Mouse (Mus musculus) kidney, postnatal 0 days (tissue): ENCODE data around the gene Fabp7. TPM values are rescaled to one million over a fixed set of nuclear protein-coding genes. Genes with fewer than 3 reads are reported as not detected.

Experiments used
- ATAC-seq: fragments of 200-750 bp; cut with Nextera tagmentation; replicated peaks from 2 replicates; pipeline ENCODE4 v1.8.0; 2017; ENCODE audit warnings: low read depth, moderate number of reproducible peaks, moderate TSS enrichment, moderate library complexity; ENCODE audit not compliant: low FRiP score
- DNase-seq: peaks from one replicate; pipeline ENCODE4 v3.0.0-alpha.2; 2016; ENCODE audit warnings: low spot score
- H3K27ac ChIP-seq: fragments of 300-500 bp; sonication (generic); 2 replicates; pipeline ENCODE4 v1.5.1; 2014; ENCODE audit warnings: mild to moderate bottlenecking
- H3K27me3 ChIP-seq: fragments of 300-500 bp; sonication (generic); 2 replicates; pipeline ENCODE4 v1.6.1; 2014; ENCODE audit warnings: low read length, mixed read lengths; ENCODE audit not compliant: insufficient read depth
- H3K36me3 ChIP-seq: fragments of 300-500 bp; sonication (generic); 2 replicates; pipeline ENCODE4 v1.6.1; 2014; ENCODE audit warnings: low read length, mixed read lengths; ENCODE audit not compliant: insufficient read depth
- H3K4me1 ChIP-seq: fragments of 300-500 bp; sonication (generic); replicated peaks from 2 replicates; pipeline ENCODE4 v1.6.1; 2014; ENCODE audit warnings: antibody characterized with exemption, low read length, mixed read lengths; ENCODE audit not compliant: insufficient read depth
- H3K4me2 ChIP-seq: fragments of 300-500 bp; sonication (generic); 2 replicates; pipeline ENCODE4 v1.6.1; 2014; ENCODE audit warnings: mild to moderate bottlenecking, low read length, moderate library complexity, mixed read lengths
- H3K4me3 ChIP-seq: fragments of 300-500 bp; sonication (generic); replicated peaks from 2 replicates; pipeline ENCODE4 v1.5.1; 2014; ENCODE audit warnings: low read depth, low read length
- H3K9ac ChIP-seq: fragments of 300-500 bp; sonication (generic); 2 replicates; pipeline ENCODE4 v1.6.1; 2014; ENCODE audit warnings: low read depth, low read length
- H3K9me3 ChIP-seq: fragments of 300-500 bp; sonication (generic); replicated peaks from 2 replicates; pipeline ENCODE4 v1.6.1; 2016; ENCODE audit warnings: low read length, inconsistent platforms, mixed read lengths
- CTCF ChIP-seq: IDR thresholded peaks from 2 replicates; pipeline ENCODE4 v1.5.1; 2016; ENCODE audit warnings: antibody characterized with exemption, low read depth, mild to moderate bottlenecking, moderate library complexity
- WGBS: fragments of 180-500 bp; shearing (Covaris S2); extraction: QIAGEN DNeasy Blood & Tissue Kit; methylation state at CpG from one replicate; pipeline ENCODE4 v1.1.7; 2014; 5-methylcytosine and 5-hydroxymethylcytosine counted together
- polyA plus RNA-seq: library from polyadenylated mRNA; unstranded; fragments of >200 nt; fragmentation: Nextera tagmentation; extraction: Ambion mirVana; gene quantifications from 2 replicates; pipeline ENCODE4 v1.2.1, GENCODE M21; 2015

The Fabp7 gene
- polyA plus RNA-seq, 1 experiment from 2014 or later, result 5.1 TPM

GRCm38 (mm10) chr10:57747127-57747526 lies 37.6 kb upstream of the Fabp7 start:
- Histone ChIP-seq H3K9me3 (no peaks in the 10 kb centered on the region), H3K27ac (no peak overlapping the region), H3K4me3 (no peak overlapping the region), H3K9ac (no peak overlapping the region), H3K4me2 (no peak overlapping the region), H3K36me3 (no peaks in the 10 kb centered on the region), H3K27me3 (no peaks in the 10 kb centered on the region), H3K4me1 (no peaks in the 10 kb centered on the region)
- TF ChIP-seq CTCF, result no peak
- ATAC-seq (no peak), DNase-seq (no peak)

- Histone ChIP-seq H3K9ac (no peak overlapping the region), H3K27ac (no peak overlapping the region), H3K36me3 (no peaks in the 10 kb centered on the region), H3K4me3 (no peak overlapping the region), H3K9me3 (no peaks in the 10 kb centered on the region), H3K27me3 (no peaks in the 10 kb centered on the region), H3K4me1 (no peaks in the 10 kb centered on the region), H3K4me2 (no peak overlapping the region)
- WGBS, result 79% methylated on average over 1 of the region's 1 CpGs
- ATAC-seq (no peak), DNase-seq (no peak)
- no peak for TF ChIP-seq CTCF
These were observed 31.3 kb upstream of the Fabp7 start for GRCm38 (mm10) chr10:57753343-57753742.

- H3K4me3 ChIP-seq, result no peak overlapping the region
- H3K36me3 ChIP-seq, result no peaks in the 10 kb centered on the region
- H3K27me3 ChIP-seq, result no peaks in the 10 kb centered on the region
- no peak overlapping the region for H3K9ac ChIP-seq
- ATAC-seq (no peak; the same call in 1 of the 2 replicates), DNase-seq (peak; percentile 14)
- H3K4me2 ChIP-seq, result no peak overlapping the region
- 65% methylated on average over 2 of the region's 2 CpGs for WGBS
- no peak for TF ChIP-seq CTCF
- no peaks in the 10 kb centered on the region for H3K4me1 ChIP-seq
- H3K27ac ChIP-seq, result no peak overlapping the region
- no peaks in the 10 kb centered on the region for H3K9me3 ChIP-seq
These were observed 29.4 kb upstream of the Fabp7 start for GRCm38 (mm10) chr10:57755201-57755736.

- no peak overlapping the region for H3K4me3 ChIP-seq
- H3K27me3 ChIP-seq, result no peaks in the 10 kb centered on the region
- H3K36me3 ChIP-seq, result no peaks in the 10 kb centered on the region
- WGBS, result 86% methylated on average over 2 of the region's 2 CpGs
- H3K9ac ChIP-seq, result no peak overlapping the region
- H3K4me2 ChIP-seq, result no peak overlapping the region
- no peaks in the 10 kb centered on the region for H3K4me1 ChIP-seq
- ATAC-seq (no peak), DNase-seq (no peak)
- H3K27ac ChIP-seq, result no peak overlapping the region
- no peaks in the 10 kb centered on the region for H3K9me3 ChIP-seq
- no peak for TF ChIP-seq CTCF
These were observed 25.7 kb upstream of the Fabp7 start for GRCm38 (mm10) chr10:57758999-57759398.

GRCm38 (mm10) chr10:57760694-57761093 lies 24.0 kb upstream of the Fabp7 start:
- DNase-seq (no peak), ATAC-seq (no peak)
- Histone ChIP-seq H3K27ac (no peak overlapping the region), H3K4me3 (no peak overlapping the region), H3K4me1 (no peaks in the 10 kb centered on the region), H3K9ac (no peak overlapping the region), H3K9me3 (no peaks in the 10 kb centered on the region), H3K36me3 (no peaks in the 10 kb centered on the region), H3K27me3 (no peaks in the 10 kb centered on the region), H3K4me2 (no peak overlapping the region)
- WGBS, result 74% methylated on average over 3 of the region's 3 CpGs
- no peak for TF ChIP-seq CTCF

GRCm38 (mm10) chr10:57763044-57763443 lies 21.6 kb upstream of the Fabp7 start:
- Histone ChIP-seq H3K27ac (no peak overlapping the region), H3K27me3 (no peaks in the 10 kb centered on the region), H3K36me3 (no peaks in the 10 kb centered on the region), H3K9me3 (no peaks in the 10 kb centered on the region), H3K9ac (no peak overlapping the region), H3K4me2 (no peak overlapping the region), H3K4me1 (no peaks in the 10 kb centered on the region), H3K4me3 (no peak overlapping the region)
- ATAC-seq, result no peak
- WGBS, result 24% methylated on average over 1 of the region's 1 CpGs
- DNase-seq, result no peak
- TF ChIP-seq CTCF, result no peak
